Mouse (Mus musculus) ES-E14 (cell line): Measurements from ENCODE around the gene Gm20671. TPM values are rescaled to one million over a fixed set of nuclear protein-coding genes. Genes with fewer than 3 reads are reported as not detected.
A peak's percentile ranks its signal among the peaks of the same experiment; 100 is the strongest.
"Not testable (repeated sequence)": the region's sequence is repeated elsewhere in the genome, so short reads cannot be mapped to it uniquely, and the experiment has no call there.

ENCODE experiments used
- DNase-seq: peaks from one replicate; pipeline ENCODE4 v3.0.0-alpha.2; 2013; ENCODE audit warnings: low read depth, low spot score
- H3K27ac ChIP-seq: 2 replicates; pipeline ENCODE4 v1.5.1; 2012; ENCODE audit warnings: low read depth, mild to moderate bottlenecking, low read length, moderate library complexity, mixed read lengths; ENCODE audit not compliant: poor library complexity, insufficient read depth, severe bottlenecking
- H3K36me3 ChIP-seq: 2 replicates; pipeline ENCODE4 v1.6.1; 2012; ENCODE audit warnings: mild to moderate bottlenecking, low read length, moderate library complexity, mixed read lengths; ENCODE audit not compliant: control insufficient read depth, poor library complexity, insufficient read depth, severe bottlenecking
- H3K4me1 ChIP-seq, 2 experiments: fragments of 150-350 bp in 1 of 2; sonication (generic) in 1 of 2; 2 replicates each; pipeline ENCODE4 v1.6.1; 2012; ENCODE audit warnings: low read length in 2 of 2, mild to moderate bottlenecking in 1 of 2, mixed read lengths in 1 of 2; ENCODE audit not compliant: control insufficient read depth in 2 of 2, insufficient read depth in 2 of 2, poor library complexity in 1 of 2
- H3K4me3 ChIP-seq, 2 experiments: fragments of 150-350 bp in 1 of 2; sonication (generic) in 1 of 2; 2 replicates each; pipeline ENCODE4 v1.5.1; 2012; ENCODE audit warnings: low read length in 2 of 2, low read depth in 1 of 2, mild to moderate bottlenecking in 1 of 2, mixed read lengths in 1 of 2; ENCODE audit not compliant: insufficient read depth in 1 of 2, poor library complexity in 1 of 2, severe bottlenecking in 1 of 2
- H3K9ac ChIP-seq: 2 replicates; pipeline ENCODE4 v1.6.1; 2012; ENCODE audit warnings: low read depth, mild to moderate bottlenecking, low read length, mixed read lengths; ENCODE audit not compliant: poor library complexity, insufficient read depth, severe bottlenecking
- H3K9me3 ChIP-seq: fragments of 150-350 bp; sonication (generic); 2 replicates; pipeline ENCODE4 v1.6.1; 2012; ENCODE audit warnings: low read depth, mild to moderate bottlenecking, low read length; ENCODE audit not compliant: control insufficient read depth, insufficient read depth
- CHD2 ChIP-seq: IDR thresholded peaks from 2 replicates; pipeline ENCODE4 v1.6.1; 2014; ENCODE audit warnings: mild to moderate bottlenecking, low read depth, low read length, inconsistent platforms
- HCFC1 ChIP-seq: IDR thresholded peaks from 2 replicates; pipeline ENCODE4 v1.6.1; 2012; ENCODE audit warnings: low read length, inconsistent platforms, borderline replicate concordance; ENCODE audit not compliant: insufficient read depth
- MAFK ChIP-seq: IDR thresholded peaks from 2 replicates; pipeline ENCODE4 v1.6.1; 2014; ENCODE audit warnings: mild to moderate bottlenecking, low read depth, low read length, inconsistent platforms; ENCODE audit not compliant: insufficient read depth
- ZC3H11A ChIP-seq: IDR thresholded peaks from 2 replicates; pipeline ENCODE4 v1.6.1; 2012; ENCODE audit warnings: low read depth, mild to moderate bottlenecking, inconsistent platforms, low read length, borderline replicate concordance
- ZNF384 ChIP-seq: IDR thresholded peaks from 2 replicates; pipeline ENCODE4 v1.6.1; 2012; ENCODE audit warnings: low read depth, low read length, inconsistent platforms
- in situ Hi-C, 2 experiments: fragments of 600-800 bp; cut with MboI; formaldehyde crosslinking; loops; one replicate each; pipeline ENCODE4 v1.15.1; 2025; ENCODE audit warnings: low sequenced_read_pairs in 2 of 2, inconsistent platforms in 1 of 2; ENCODE audit not compliant: unreplicated experiment in 2 of 2
- total RNA-seq: library from RNA; depleted of rRNA; stranded (reverse); fragments of 300-350 nt; gene quantifications from 2 replicates; pipeline ENCODE4 v1.2.3, GENCODE M21; 2012

The Gm20671 gene
- total RNA-seq, 1 experiment: not detected

GRCm38 (mm10) chr5:32820471-32820870, 6.4 kb downstream of the Gm20671 start:
- H3K9me3 ChIP-seq: no peaks in the 10 kb centered on the region
- no peaks in the 10 kb centered on the region for H3K4me1 ChIP-seq
- DNase-seq: no peak
- TF ChIP-seq HCFC1 (no peak), ZC3H11A (no peak), ZNF384 (no peak), MAFK (no peak), CHD2 (no peak)
- H3K36me3 ChIP-seq: peaks cover 24% of the 10 kb centered on the region
- in situ Hi-C loops: no loop called here
- H3K9ac ChIP-seq: no peak overlapping the region
- no peak overlapping the region for H3K27ac ChIP-seq
- H3K4me3 ChIP-seq: no peak overlapping the region

- DNase-seq: no peak
- Histone ChIP-seq H3K36me3 (peaks cover 14% of the 10 kb centered on the region), H3K9ac (no peak overlapping the region), H3K4me1 (no peaks in the 10 kb centered on the region), H3K9me3 (no peaks in the 10 kb centered on the region), H3K27ac (no peak overlapping the region), H3K4me3 (no peak overlapping the region)
- in situ Hi-C loops: no loop called here
- TF ChIP-seq HCFC1 (no peak), MAFK (no peak), ZNF384 (no peak)
Observed at GRCm38 (mm10) chr5:32815396-32815795, 11.5 kb downstream of the Gm20671 start.

GRCm38 (mm10) chr5:32786454-32786853, 40.5 kb downstream of the Gm20671 start:
- H3K4me1 ChIP-seq, H3K9me3 ChIP-seq, H3K4me3 ChIP-seq, DNase-seq, H3K27ac ChIP-seq, in situ Hi-C loops, H3K36me3 ChIP-seq, H3K9ac ChIP-seq: not testable (repeated sequence)

- Histone ChIP-seq H3K9me3 (no peaks in the 10 kb centered on the region), H3K9ac (peak within 1 kb of the TSS; percentile 71), H3K27ac (no peak within 1 kb of the TSS), H3K4me1 (no peaks in the 10 kb centered on the region), H3K36me3 (0 out of 2 replicates have a peak, but pooled peaks cover 3% of the 10 kb centered on the region), H3K4me3 (peak within 1 kb of the TSS; percentile 74 to 100)
- in situ Hi-C loops: no loop called here
- peak; percentile 92 for DNase-seq
- TF ChIP-seq HCFC1: no peak
- no peak for TF ChIP-seq ZNF384
- no peak for TF ChIP-seq ZC3H11A
- TF ChIP-seq CHD2: no peak
- TF ChIP-seq MAFK: no peak
Observed at GRCm38 (mm10) chr5:32785313-32785915, 41.5 kb downstream of the Gm20671 start, which contains the start of gene Pisd. Gene Pisd (minus strand): TSS chr5:32785646.

GRCm38 (mm10) chr5:32784726-32785125, 42.2 kb downstream of the Gm20671 start:
- no peak overlapping the region for H3K27ac ChIP-seq
- H3K4me1 ChIP-seq: no peaks in the 10 kb centered on the region
- peak; percentile 28 for DNase-seq
- H3K36me3 ChIP-seq: 0 out of 2 replicates have a peak, but pooled peaks cover 3% of the 10 kb centered on the region
- H3K9ac ChIP-seq: peak overlapping the region; percentile 71
- no peaks in the 10 kb centered on the region for H3K9me3 ChIP-seq
- in situ Hi-C loops: no loop called here
- peak; percentile 86 for TF ChIP-seq ZNF384
- TF ChIP-seq CHD2: no peak
- TF ChIP-seq ZC3H11A: no peak
- TF ChIP-seq MAFK: no peak
- TF ChIP-seq HCFC1: no peak
- H3K4me3 ChIP-seq: peak overlapping the region; percentile 74 to 100
